Mouse (Mus musculus): Measurements from ENCODE around the gene Itga3. TPM values are rescaled to one million over a fixed set of nuclear protein-coding genes. Genes with fewer than 3 reads are reported as not detected.

The Itga3 gene
- polyA plus RNA-seq, 1 experiment: 51.1 TPM

DNA sequence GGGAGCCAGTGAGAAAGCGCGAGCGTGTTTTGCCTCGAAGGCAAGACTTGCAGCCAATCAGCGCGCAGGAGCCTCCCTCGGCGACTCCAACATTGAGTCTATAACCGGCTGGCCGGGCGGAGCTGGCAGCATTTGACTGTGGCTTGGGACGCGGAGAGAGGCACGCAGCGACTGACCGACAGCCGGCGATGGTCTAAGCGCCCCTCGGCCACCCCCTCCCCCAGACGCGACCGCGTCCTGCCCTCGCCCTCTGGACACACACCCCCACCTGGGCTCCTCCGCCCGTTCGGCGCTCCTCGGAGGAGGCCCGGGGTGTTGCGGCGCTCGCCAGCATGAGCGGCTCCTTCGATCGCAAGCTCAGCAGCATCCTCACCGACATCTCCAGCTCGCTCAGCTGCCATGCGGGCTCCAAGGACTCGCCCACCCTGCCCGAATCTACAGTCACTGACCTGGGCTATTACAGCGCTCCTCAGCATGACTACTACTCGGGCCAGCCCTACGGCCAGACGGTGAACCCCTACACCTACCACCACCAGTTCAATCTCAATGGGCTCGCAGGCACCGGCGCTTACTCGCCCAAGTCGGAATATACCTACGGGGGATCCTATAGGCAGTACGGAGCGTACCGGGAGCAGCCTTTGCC lies 43.5 kb upstream of the Itga3 start, which contains the start of gene Dlx3:
Gene Dlx3 (plus strand): TSS at position 130 of the 643 bp plus-strand sequence.
- Histone ChIP-seq H3ac (ENCODE audit: control insufficient read depth, insufficient read length, low read depth) (peak within 1 kb of the TSS; percentile 93), H3K36me3 (ENCODE audit: control insufficient read depth, insufficient read depth) (peaks cover 32% of the 10 kb centered on the region), H3K4me3 (ENCODE audit: insufficient read depth, poor library complexity, severe bottlenecking) (peak within 1 kb of the TSS; percentile 88), H3K79me3 (ENCODE audit: low read depth) (peaks cover 30% of the 10 kb centered on the region), H3K27me3 (ENCODE audit: control insufficient read depth, insufficient read depth, insufficient read length) (no peaks in the 10 kb centered on the region), H3K79me2 (ENCODE audit: control insufficient read depth, insufficient read depth) (peaks cover 53% of the 10 kb centered on the region)
- TF ChIP-seq MAX (IDR thresholded peaks at IDR 0.05): no peak
- TF ChIP-seq CEBPB (IDR thresholded peaks at IDR 0.05; ENCODE audit: low read depth): no peak
- TF ChIP-seq FOSL1 (IDR thresholded peaks at IDR 0.05; ENCODE audit: insufficient read depth, low read length, poor library complexity, severe bottlenecking): no peak
- TF ChIP-seq MYOD1 (IDR thresholded peaks at IDR 0.05; ENCODE audit: control insufficient read depth, insufficient read length, low read depth): no peak
- TF ChIP-seq MYOG (IDR thresholded peaks at IDR 0.05; ENCODE audit: control insufficient read depth, extremely low read depth, insufficient read length): no peak
- no peak for TF ChIP-seq USF1 (IDR thresholded peaks at IDR 0.05; ENCODE audit: low read depth)
- no peak for TF ChIP-seq CTCF (IDR thresholded peaks at IDR 0.05; ENCODE audit: control insufficient read depth, insufficient read depth, insufficient read length)

DNA sequence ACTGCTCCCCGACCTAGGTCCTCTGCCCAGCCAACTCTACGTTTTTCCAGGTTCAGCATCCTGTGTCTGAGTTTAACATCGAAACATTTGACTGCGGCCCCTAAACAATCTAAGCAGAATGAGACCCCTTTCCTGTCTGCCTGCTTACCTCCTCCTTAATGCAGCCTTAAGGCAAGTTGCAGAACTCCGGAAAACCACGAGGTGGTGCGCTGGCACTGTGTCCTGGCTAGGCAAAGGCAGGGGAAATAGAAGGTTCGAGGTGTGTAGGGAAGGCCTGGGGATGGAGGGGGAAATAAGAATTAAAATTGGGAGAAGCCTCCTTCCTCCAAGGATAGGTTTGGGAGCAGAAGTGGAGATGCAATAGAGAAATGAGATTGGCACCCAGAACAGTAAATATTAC lies 41.9 kb upstream of the Itga3 start:
- Histone ChIP-seq H3K27me3 (ENCODE audit: control insufficient read depth, insufficient read depth, insufficient read length) (peaks cover 3% of the 10 kb centered on the region), H3K36me3 (ENCODE audit: control insufficient read depth, insufficient read depth) (peaks cover 17% of the 10 kb centered on the region), H3ac (ENCODE audit: control insufficient read depth, insufficient read length, low read depth) (no peak overlapping the region), H3K4me3 (ENCODE audit: insufficient read depth, poor library complexity, severe bottlenecking) (no peak overlapping the region), H3K79me2 (ENCODE audit: control insufficient read depth, insufficient read depth) (peaks cover 40% of the 10 kb centered on the region), H3K79me3 (ENCODE audit: low read depth) (peaks cover 25% of the 10 kb centered on the region)
- peak; percentile 72 for TF ChIP-seq CTCF (IDR thresholded peaks at IDR 0.05; ENCODE audit: control insufficient read depth, insufficient read depth, insufficient read length)
- TF ChIP-seq CEBPB (IDR thresholded peaks at IDR 0.05; ENCODE audit: low read depth): no peak

DNA sequence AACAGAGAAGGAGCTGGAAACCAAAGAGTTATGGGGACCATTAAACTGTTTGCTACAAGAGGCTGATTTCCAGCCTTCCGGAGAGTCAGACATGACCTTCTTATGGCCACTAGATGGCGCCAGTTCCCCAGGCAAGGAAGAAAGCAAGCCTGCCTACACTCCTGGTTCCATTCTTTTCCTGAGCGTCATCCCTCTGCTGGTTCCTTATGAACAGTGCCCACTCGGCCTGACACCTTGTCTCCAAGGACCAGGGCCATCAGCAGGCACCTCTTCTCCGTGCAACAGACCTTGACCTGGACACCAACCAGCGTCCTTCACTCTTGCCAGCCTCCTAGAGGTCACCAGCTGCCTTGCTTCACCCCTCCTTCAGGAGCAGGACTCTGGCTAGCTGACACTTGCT lies 40.4 kb upstream of the Itga3 start:
- H3K79me3 ChIP-seq (ENCODE audit: low read depth): peaks cover 14% of the 10 kb centered on the region
- H3K27me3 ChIP-seq (ENCODE audit: control insufficient read depth, insufficient read depth, insufficient read length): peaks cover 3% of the 10 kb centered on the region
- TF ChIP-seq CTCF (IDR thresholded peaks at IDR 0.05; ENCODE audit: control insufficient read depth, insufficient read depth, insufficient read length): peak; percentile 73
- no peak for TF ChIP-seq USF1 (IDR thresholded peaks at IDR 0.05; ENCODE audit: low read depth)

DNA sequence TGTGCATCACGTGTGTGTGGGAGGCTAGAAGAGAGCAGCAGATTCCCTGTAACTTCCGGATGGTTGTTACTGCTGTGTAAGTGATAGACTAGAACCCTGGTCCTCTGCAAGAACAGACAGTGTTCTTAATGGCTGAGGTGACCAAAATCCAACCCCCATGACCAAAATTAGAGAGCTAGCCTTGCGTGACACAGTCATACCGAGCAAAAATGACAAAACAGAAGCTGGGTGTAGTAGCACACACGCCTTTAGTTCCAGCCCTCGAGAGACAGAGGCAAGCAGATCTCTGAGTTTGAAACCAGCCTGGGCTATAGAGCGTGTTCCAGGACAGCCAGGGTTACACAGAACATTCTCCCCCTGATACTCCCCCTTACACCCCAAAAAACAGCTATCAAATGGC lies 33.5 kb upstream of the Itga3 start:
- H3K4me3 ChIP-seq (ENCODE audit: insufficient read depth, poor library complexity, severe bottlenecking): no peak overlapping the region
- no peak for TF ChIP-seq MYOG (IDR thresholded peaks at IDR 0.05; ENCODE audit: control insufficient read depth, extremely low read depth, insufficient read length)
- TF ChIP-seq CTCF (IDR thresholded peaks at IDR 0.05; ENCODE audit: control insufficient read depth, insufficient read depth, insufficient read length): no peak
- no peak for TF ChIP-seq FOSL1 (IDR thresholded peaks at IDR 0.05; ENCODE audit: insufficient read depth, low read length, poor library complexity, severe bottlenecking)
- TF ChIP-seq MYOD1 (IDR thresholded peaks at IDR 0.05; ENCODE audit: control insufficient read depth, insufficient read length, low read depth): no peak
- TF ChIP-seq MAX (IDR thresholded peaks at IDR 0.05): no peak
- no peak for TF ChIP-seq USF1 (IDR thresholded peaks at IDR 0.05; ENCODE audit: low read depth)
- no peak for TF ChIP-seq CEBPB (IDR thresholded peaks at IDR 0.05; ENCODE audit: low read depth)
- peaks cover 3% of the 10 kb centered on the region for H3K27me3 ChIP-seq (ENCODE audit: control insufficient read depth, insufficient read depth, insufficient read length)
- no peaks in the 10 kb centered on the region for H3K79me3 ChIP-seq (ENCODE audit: low read depth)
- no peaks in the 10 kb centered on the region for H3K79me2 ChIP-seq (ENCODE audit: control insufficient read depth, insufficient read depth)
- H3ac ChIP-seq (ENCODE audit: control insufficient read depth, insufficient read length, low read depth): no peak overlapping the region
- no peaks in the 10 kb centered on the region for H3K36me3 ChIP-seq (ENCODE audit: control insufficient read depth, insufficient read depth)

More for the DNA sequence above, 40.4 kb upstream of the Itga3 start:
- H3K4me3 ChIP-seq (ENCODE audit: insufficient read depth, poor library complexity, severe bottlenecking): no peak overlapping the region
- H3K36me3 ChIP-seq (ENCODE audit: control insufficient read depth, insufficient read depth): peaks cover 4% of the 10 kb centered on the region
- H3ac ChIP-seq (ENCODE audit: control insufficient read depth, insufficient read length, low read depth): peak overlapping the region; percentile 15
- peaks cover 25% of the 10 kb centered on the region for H3K79me2 ChIP-seq (ENCODE audit: control insufficient read depth, insufficient read depth)

DNA sequence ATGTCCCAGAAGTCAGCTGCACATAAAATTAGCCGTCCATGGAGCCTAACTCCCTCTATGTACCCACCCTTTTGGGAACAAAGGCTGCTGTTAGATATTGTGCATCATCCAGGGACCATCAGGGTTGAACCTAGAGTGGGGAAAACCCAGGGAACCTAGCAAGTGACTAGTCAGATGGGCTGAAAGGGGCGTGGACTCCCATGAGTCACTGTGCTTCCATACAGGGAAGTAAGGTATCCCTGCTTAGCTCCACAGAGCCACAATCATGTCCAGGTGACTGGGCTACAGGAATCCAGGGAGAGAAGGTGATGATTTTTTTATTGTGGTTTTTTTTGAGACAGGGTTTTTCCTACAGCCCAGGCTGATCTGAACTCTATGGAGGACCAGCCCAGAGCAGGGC lies 32.4 kb upstream of the Itga3 start:
- Histone ChIP-seq H3K79me3 (ENCODE audit: low read depth) (no peaks in the 10 kb centered on the region), H3K27me3 (ENCODE audit: control insufficient read depth, insufficient read depth, insufficient read length) (peaks cover under 1% of the 10 kb centered on the region), H3ac (ENCODE audit: control insufficient read depth, insufficient read length, low read depth) (no peak overlapping the region), H3K36me3 (ENCODE audit: control insufficient read depth, insufficient read depth) (no peaks in the 10 kb centered on the region), H3K79me2 (ENCODE audit: control insufficient read depth, insufficient read depth) (no peaks in the 10 kb centered on the region), H3K4me3 (ENCODE audit: insufficient read depth, poor library complexity, severe bottlenecking) (no peak overlapping the region)
- TF ChIP-seq USF1 (IDR thresholded peaks at IDR 0.05; ENCODE audit: low read depth) (no peak), MYOG (IDR thresholded peaks at IDR 0.05; ENCODE audit: control insufficient read depth, extremely low read depth, insufficient read length) (no peak), CEBPB (IDR thresholded peaks at IDR 0.05; ENCODE audit: low read depth) (no peak), FOSL1 (IDR thresholded peaks at IDR 0.05; ENCODE audit: insufficient read depth, low read length, poor library complexity, severe bottlenecking) (no peak), MYOD1 (IDR thresholded peaks at IDR 0.05; ENCODE audit: control insufficient read depth, insufficient read length, low read depth) (no peak), CTCF (IDR thresholded peaks at IDR 0.05; ENCODE audit: control insufficient read depth, insufficient read depth, insufficient read length) (no peak), MAX (IDR thresholded peaks at IDR 0.05) (no peak)
